Mouse (Mus musculus): ENCODE measurements around the gene Zeb2. TPM values are rescaled to one million over a fixed set of nuclear protein-coding genes. Genes with fewer than 3 reads are reported as not detected.

Gene Zeb2
- polyA plus RNA-seq, 1 experiment, result 6.5 TPM

DNA sequence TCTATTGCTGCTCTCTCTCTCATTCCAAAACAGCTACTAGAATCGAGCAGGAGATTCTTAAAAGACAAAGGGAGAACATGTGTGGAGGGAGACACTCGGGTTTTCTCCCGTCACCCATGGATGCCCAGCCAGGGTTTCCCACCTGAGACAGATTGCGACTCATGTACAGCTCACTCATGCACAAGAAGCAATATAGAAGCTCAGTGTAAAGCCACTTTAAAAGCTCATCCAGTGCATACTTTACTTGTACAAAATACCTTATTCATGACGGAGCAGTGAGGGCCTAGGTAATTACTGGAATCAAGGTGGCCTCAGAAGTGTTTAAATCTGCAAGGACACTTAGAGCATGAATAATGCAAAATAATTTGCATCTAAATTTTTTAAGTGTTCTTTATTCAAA is 45.9 kb downstream of the Zeb2 start:
- Histone ChIP-seq H3K4me3 (ENCODE audit: control insufficient read depth, insufficient read depth, low read length) (no peak overlapping the region), H3K36me3 (ENCODE audit: control insufficient read depth, insufficient read depth, low read length) (no peaks in the 10 kb centered on the region), H3K27ac (ENCODE audit: control insufficient read depth, insufficient read depth, low read length) (no peak overlapping the region), H3K4me1 (replicated peaks; ENCODE audit: control insufficient read depth, insufficient read depth, low read length) (no peaks in the 10 kb centered on the region), H3K27me3 (ENCODE audit: control insufficient read depth, insufficient read depth, low read length) (no peaks in the 10 kb centered on the region)
- 95% methylated on average over 5 of the region's 5 CpGs for WGBS
- TF ChIP-seq POLR2A (IDR thresholded peaks at IDR 0.05; ENCODE audit: control insufficient read depth, extremely low read depth, insufficient read depth, low read length, poor library complexity) (no peak), CTCF (IDR thresholded peaks at IDR 0.05; ENCODE audit: borderline replicate concordance, control insufficient read depth, extremely low read depth, insufficient read depth, low read length, poor library complexity) (no peak)
- DNase-seq, result no peak

- H3K36me3 ChIP-seq (ENCODE audit: control insufficient read depth, insufficient read depth, low read length), result no peaks in the 10 kb centered on the region
- TF ChIP-seq POLR2A (IDR thresholded peaks at IDR 0.05; ENCODE audit: control insufficient read depth, extremely low read depth, insufficient read depth, low read length, poor library complexity) (no peak), CTCF (IDR thresholded peaks at IDR 0.05; ENCODE audit: borderline replicate concordance, control insufficient read depth, extremely low read depth, insufficient read depth, low read length, poor library complexity) (no peak)
- no peak overlapping the region for H3K4me3 ChIP-seq (ENCODE audit: control insufficient read depth, insufficient read depth, low read length)
- H3K27ac ChIP-seq (ENCODE audit: control insufficient read depth, insufficient read depth, low read length), result no peak overlapping the region
- WGBS, result 91% methylated on average over 6 of the region's 6 CpGs
- no peaks in the 10 kb centered on the region for H3K27me3 ChIP-seq (ENCODE audit: control insufficient read depth, insufficient read depth, low read length)
- H3K4me1 ChIP-seq (replicated peaks; ENCODE audit: control insufficient read depth, insufficient read depth, low read length), result no peaks in the 10 kb centered on the region
- DNase-seq, result no peak
Measured at GRCm38 (mm10) chr2:45070612-45071276, 46.5 kb downstream of the Zeb2 start.

DNA sequence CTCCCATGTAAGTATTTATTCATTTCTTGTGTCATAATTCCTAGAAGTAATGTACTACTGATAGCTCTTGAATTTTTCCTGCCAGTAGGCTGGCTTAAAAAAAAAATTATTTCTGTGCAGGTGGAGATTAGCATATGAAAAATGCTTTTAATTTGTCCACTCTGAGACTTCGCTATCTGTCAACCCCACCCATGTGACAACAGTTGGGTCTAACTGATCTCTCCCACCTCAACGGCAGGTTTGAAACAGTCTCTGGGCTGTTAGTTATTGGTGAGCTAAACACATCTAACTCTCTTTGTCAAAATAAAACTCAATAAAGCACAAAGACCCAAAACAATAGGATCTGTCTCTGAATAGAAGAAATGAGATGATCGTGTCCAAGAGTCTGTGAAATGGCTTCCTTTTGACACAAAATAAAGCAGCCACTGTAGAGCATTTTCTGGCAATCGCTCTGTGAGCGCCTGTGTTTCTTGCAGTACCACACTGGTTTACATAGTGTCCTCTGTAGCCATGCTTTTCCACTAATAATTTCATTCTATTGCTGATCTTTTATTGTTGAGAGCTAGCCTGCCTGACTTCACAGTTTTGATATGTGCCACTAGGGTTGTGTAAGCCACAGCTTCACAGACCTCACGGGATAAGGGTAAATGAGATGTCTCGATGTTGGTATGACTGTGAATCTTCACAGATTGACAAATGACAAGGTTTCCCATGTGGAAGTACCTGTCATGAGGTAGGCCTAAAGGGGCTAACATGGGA is 48.2 kb downstream of the Zeb2 start:
- H3K27ac ChIP-seq (ENCODE audit: control insufficient read depth, insufficient read depth, low read length), result no peak overlapping the region
- no peak for DNase-seq
- no peaks in the 10 kb centered on the region for H3K36me3 ChIP-seq (ENCODE audit: control insufficient read depth, insufficient read depth, low read length)
- no peak overlapping the region for H3K4me3 ChIP-seq (ENCODE audit: control insufficient read depth, insufficient read depth, low read length)
- no peaks in the 10 kb centered on the region for H3K4me1 ChIP-seq (replicated peaks; ENCODE audit: control insufficient read depth, insufficient read depth, low read length)
- TF ChIP-seq CTCF (IDR thresholded peaks at IDR 0.05; ENCODE audit: borderline replicate concordance, control insufficient read depth, extremely low read depth, insufficient read depth, low read length, poor library complexity), result no peak
- no peak for TF ChIP-seq POLR2A (IDR thresholded peaks at IDR 0.05; ENCODE audit: control insufficient read depth, extremely low read depth, insufficient read depth, low read length, poor library complexity)
- 95% methylated on average over 7 of the region's 7 CpGs for WGBS
- H3K27me3 ChIP-seq (ENCODE audit: control insufficient read depth, insufficient read depth, low read length), result no peaks in the 10 kb centered on the region

GRCm38 (mm10) chr2:45067116-45067515 is 50.1 kb downstream of the Zeb2 start:
- H3K4me3 ChIP-seq (ENCODE audit: control insufficient read depth, insufficient read depth, low read length), result no peak overlapping the region
- WGBS, result 89% methylated on average over 5 of the region's 5 CpGs
- H3K36me3 ChIP-seq (ENCODE audit: control insufficient read depth, insufficient read depth, low read length), result no peaks in the 10 kb centered on the region
- DNase-seq, result no peak
- TF ChIP-seq CTCF (IDR thresholded peaks at IDR 0.05; ENCODE audit: borderline replicate concordance, control insufficient read depth, extremely low read depth, insufficient read depth, low read length, poor library complexity) (no peak), POLR2A (IDR thresholded peaks at IDR 0.05; ENCODE audit: control insufficient read depth, extremely low read depth, insufficient read depth, low read length, poor library complexity) (no peak)
- no peak overlapping the region for H3K27ac ChIP-seq (ENCODE audit: control insufficient read depth, insufficient read depth, low read length)
- no peaks in the 10 kb centered on the region for H3K27me3 ChIP-seq (ENCODE audit: control insufficient read depth, insufficient read depth, low read length)
- no peaks in the 10 kb centered on the region for H3K4me1 ChIP-seq (replicated peaks; ENCODE audit: control insufficient read depth, insufficient read depth, low read length)

DNA sequence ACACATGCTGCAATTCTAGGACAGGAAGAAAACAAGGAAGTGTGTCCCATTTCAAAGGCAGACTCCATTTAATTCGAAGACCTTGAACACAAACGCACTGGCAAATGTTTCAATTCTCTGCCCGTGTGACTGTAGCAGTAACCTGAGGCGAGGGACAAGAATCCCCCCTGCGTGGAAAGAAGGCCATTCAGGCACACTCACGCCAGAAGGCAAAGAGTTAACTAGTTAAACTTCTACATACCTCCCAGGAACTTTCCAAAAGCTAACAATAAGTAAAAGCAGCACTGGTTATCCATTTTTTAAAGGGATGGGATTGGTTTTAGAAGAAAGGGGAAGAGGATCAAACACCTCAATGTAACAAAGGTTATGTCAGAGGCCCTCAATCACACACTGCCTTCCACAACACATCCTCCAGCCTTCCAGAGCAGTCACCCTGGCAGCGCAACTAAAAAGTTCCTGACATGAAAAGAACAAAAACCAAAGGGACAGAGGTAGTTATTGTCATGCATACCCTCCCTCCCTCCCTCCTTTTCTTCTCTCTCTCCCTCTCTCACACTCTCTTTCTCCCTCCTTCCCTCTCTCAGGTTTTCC is 53.8 kb downstream of the Zeb2 start:
- H3K27me3 ChIP-seq (ENCODE audit: control insufficient read depth, insufficient read depth, low read length), result no peaks in the 10 kb centered on the region
- DNase-seq, result no peak
- H3K27ac ChIP-seq (ENCODE audit: control insufficient read depth, insufficient read depth, low read length), result no peak overlapping the region
- H3K4me3 ChIP-seq (ENCODE audit: control insufficient read depth, insufficient read depth, low read length), result no peak overlapping the region
- no peaks in the 10 kb centered on the region for H3K36me3 ChIP-seq (ENCODE audit: control insufficient read depth, insufficient read depth, low read length)
- H3K4me1 ChIP-seq (replicated peaks; ENCODE audit: control insufficient read depth, insufficient read depth, low read length), result no peaks in the 10 kb centered on the region
- TF ChIP-seq POLR2A (IDR thresholded peaks at IDR 0.05; ENCODE audit: control insufficient read depth, extremely low read depth, insufficient read depth, low read length, poor library complexity), result no peak
- TF ChIP-seq CTCF (IDR thresholded peaks at IDR 0.05; ENCODE audit: borderline replicate concordance, control insufficient read depth, extremely low read depth, insufficient read depth, low read length, poor library complexity), result no peak
- 88% methylated on average over 7 of the region's 7 CpGs for WGBS

DNA sequence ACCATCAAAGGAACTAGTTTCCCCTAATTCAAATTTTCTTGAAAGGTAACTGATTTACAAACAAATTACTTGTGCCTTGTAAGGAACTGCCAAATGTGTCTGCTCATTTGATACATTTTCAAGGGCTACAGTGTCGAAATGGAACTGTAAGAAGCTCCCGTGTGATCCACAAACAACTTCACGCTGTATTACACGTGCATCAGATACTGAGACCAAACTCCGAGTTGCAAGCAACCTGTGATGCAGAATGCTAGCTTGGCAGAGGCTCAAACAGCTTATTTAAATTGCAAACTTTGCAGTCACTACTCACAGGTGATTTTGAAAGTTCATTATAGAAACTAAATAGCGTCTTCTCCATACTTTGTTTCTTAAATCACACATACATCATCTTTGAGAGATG is 55.1 kb downstream of the Zeb2 start:
- no peak for TF ChIP-seq POLR2A (IDR thresholded peaks at IDR 0.05; ENCODE audit: control insufficient read depth, extremely low read depth, insufficient read depth, low read length, poor library complexity)
- no peak for TF ChIP-seq CTCF (IDR thresholded peaks at IDR 0.05; ENCODE audit: borderline replicate concordance, control insufficient read depth, extremely low read depth, insufficient read depth, low read length, poor library complexity)
- no peaks in the 10 kb centered on the region for H3K4me1 ChIP-seq (replicated peaks; ENCODE audit: control insufficient read depth, insufficient read depth, low read length)
- DNase-seq, result no peak
- H3K27ac ChIP-seq (ENCODE audit: control insufficient read depth, insufficient read depth, low read length), result no peak overlapping the region
- no peaks in the 10 kb centered on the region for H3K27me3 ChIP-seq (ENCODE audit: control insufficient read depth, insufficient read depth, low read length)
- H3K36me3 ChIP-seq (ENCODE audit: control insufficient read depth, insufficient read depth, low read length), result no peaks in the 10 kb centered on the region
- 88% methylated on average over 6 of the region's 6 CpGs for WGBS
- H3K4me3 ChIP-seq (ENCODE audit: control insufficient read depth, insufficient read depth, low read length), result no peak overlapping the region

Data from thymus, adult 2 months (tissue).